Mouse (Mus musculus): ENCODE results near the gene Mt1. TPM values are rescaled to one million over a fixed set of nuclear protein-coding genes. Genes with fewer than 3 reads are reported as not detected.
"Not testable (repeated sequence)": the region's sequence is repeated elsewhere in the genome, so short reads cannot be mapped to it uniquely, and the experiment has no call there.

Gene Mt1
- total RNA-seq (2017), result 7.1 to 8.5 TPM (median 8.2 TPM) in 3 replicates

DNA sequence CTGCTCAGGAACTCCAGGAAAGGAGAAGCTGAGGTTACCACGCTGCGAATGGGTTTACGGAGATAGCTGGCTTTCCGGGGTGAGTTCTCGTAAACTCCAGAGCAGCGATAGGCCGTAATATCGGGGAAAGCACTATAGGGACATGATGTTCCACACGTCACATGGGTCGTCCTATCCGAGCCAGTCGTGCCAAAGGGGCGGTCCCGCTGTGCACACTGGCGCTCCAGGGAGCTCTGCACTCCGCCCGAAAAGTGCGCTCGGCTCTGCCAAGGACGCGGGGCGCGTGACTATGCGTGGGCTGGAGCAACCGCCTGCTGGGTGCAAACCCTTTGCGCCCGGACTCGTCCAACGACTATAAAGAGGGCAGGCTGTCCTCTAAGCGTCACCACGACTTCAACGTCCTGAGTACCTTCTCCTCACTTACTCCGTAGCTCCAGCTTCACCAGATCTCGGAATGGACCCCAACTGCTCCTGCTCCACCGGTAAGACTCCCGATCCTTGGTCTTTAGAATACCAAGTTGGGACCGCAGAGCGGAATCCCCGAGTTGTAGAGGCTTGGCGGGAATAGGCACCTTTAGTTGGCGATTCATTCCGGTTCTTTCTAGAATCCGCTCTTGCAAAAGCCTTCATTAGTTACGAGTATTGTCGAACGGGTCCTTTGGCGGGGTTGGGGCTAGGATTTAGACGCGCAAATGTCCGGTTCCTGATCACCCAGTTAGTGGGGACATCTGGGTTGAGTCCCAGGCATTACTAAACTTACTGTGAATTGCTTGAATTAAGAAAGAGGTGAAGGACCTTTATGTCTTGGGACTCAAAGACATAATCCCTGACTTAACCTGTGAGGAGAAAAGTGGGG is at the start of gene Mt1:
Mt1 (plus strand) TSS at position 226 of the 856 bp plus-strand sequence.
- ATAC-seq (replicated peaks; ENCODE audit: insufficient number of reproducible peaks, low FRiP score, low TSS enrichment, poor library complexity, severe bottlenecking), result peak; percentile 90

DNA sequence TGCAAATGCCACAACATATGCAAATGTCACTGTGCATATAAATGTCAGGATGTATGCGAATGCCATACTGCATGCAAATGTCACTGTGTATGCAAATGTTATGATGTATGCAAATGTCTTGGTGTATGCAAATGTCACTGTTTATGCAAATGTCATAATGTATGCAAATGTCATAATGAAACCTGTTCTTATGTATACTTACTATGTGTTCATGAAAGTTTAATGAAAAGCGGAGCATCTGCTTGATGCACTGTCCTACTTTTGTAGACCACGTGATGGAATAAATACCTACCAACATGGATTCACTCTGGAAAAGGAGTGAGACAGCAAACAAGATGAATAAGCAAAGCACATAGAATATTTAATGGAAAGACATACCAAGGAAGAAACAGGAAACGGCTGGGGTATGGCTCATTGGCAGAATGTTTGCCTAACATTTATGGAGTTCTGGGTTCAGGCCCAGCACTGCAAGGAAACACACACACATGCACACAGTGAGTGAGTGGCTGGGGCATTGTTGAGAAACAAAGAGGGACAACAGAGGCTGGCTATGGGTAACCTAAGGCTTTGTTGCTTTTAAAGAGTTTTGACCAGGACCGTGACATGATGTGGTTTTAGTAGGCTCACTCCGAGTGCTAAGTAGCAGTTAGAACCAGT is 49.6 kb upstream of the Mt1 start:
- ATAC-seq (replicated peaks; ENCODE audit: insufficient number of reproducible peaks, low FRiP score, low TSS enrichment, poor library complexity, severe bottlenecking), result no peak

- ATAC-seq (replicated peaks; ENCODE audit: insufficient number of reproducible peaks, low FRiP score, low TSS enrichment, poor library complexity, severe bottlenecking), result no peak
Measured at GRCm38 (mm10) chr8:94130126-94130525, 48.8 kb upstream of the Mt1 start.

DNA sequence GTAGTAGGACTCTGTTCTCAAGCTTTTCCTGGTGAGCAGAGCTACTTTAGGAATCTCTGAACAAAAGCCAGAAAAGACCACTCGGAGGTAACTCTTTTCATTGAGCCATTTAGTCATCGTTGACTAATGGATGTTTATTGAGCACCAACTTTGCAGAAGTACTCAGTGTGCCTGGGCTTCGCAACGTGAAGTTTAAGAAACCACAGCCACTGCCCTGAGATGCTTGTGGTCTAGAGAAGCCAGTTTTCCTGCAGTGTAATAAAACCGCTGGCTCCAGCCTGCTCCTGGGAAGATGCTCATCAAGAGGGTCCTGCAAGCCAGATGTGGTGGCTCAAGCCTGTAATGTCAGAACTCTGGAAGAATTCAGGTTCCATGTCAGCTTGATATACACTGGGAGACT is 46.8 kb upstream of the Mt1 start:
- ATAC-seq (replicated peaks; ENCODE audit: insufficient number of reproducible peaks, low FRiP score, low TSS enrichment, poor library complexity, severe bottlenecking), result no peak

DNA sequence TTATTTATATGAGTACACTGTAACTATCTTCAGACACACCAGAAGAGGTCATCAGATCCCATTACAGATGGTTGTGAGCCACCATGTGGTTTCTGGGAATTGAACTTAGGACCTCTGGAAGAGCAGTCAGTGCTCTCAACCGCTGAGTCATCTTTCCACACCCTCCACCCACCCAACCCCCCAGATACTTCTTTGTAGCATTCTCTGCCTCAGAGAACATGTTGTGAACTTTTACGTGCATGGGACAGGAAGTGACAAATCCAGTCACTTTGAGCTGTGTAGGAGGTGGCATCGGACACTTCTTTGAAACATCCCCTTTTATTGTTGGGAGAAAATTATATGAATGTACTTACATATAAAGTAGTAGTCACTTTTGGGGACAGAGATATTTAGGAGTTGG is 44.3 kb upstream of the Mt1 start:
- not testable (repeated sequence) for ATAC-seq (replicated peaks; ENCODE audit: insufficient number of reproducible peaks, low FRiP score, low TSS enrichment, poor library complexity, severe bottlenecking)

GRCm38 (mm10) chr8:94135556-94135955 is 43.3 kb upstream of the Mt1 start:
- no peak for ATAC-seq (replicated peaks; ENCODE audit: insufficient number of reproducible peaks, low FRiP score, low TSS enrichment, poor library complexity, severe bottlenecking)

DNA sequence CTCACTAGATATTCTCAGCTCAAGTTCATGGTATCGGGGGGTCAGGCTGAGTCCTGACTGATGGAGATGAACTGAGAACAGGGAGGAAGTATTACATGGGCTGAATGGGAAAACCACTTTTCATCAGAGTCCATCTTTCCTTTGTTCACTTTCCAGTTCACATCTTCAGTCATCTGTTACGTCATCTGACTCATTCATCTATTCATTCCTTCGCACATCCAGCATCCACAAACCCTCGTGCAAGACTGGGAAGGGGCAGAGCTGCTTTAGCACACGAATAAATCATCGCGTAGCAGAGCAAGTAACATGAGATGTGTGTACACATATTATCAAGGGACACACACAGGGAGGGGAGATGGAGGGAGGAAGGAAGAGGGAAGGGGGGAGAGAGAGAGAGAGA is 42.7 kb upstream of the Mt1 start:
- ATAC-seq (replicated peaks; ENCODE audit: insufficient number of reproducible peaks, low FRiP score, low TSS enrichment, poor library complexity, severe bottlenecking), result no peak

- ATAC-seq (replicated peaks; ENCODE audit: insufficient number of reproducible peaks, low FRiP score, low TSS enrichment, poor library complexity, severe bottlenecking), result no peak
Measured at GRCm38 (mm10) chr8:94136933-94137332, 41.9 kb upstream of the Mt1 start, which contains the start of gene Mt4. TSS of gene Mt4 (plus strand) at chr8:94137197.

DNA sequence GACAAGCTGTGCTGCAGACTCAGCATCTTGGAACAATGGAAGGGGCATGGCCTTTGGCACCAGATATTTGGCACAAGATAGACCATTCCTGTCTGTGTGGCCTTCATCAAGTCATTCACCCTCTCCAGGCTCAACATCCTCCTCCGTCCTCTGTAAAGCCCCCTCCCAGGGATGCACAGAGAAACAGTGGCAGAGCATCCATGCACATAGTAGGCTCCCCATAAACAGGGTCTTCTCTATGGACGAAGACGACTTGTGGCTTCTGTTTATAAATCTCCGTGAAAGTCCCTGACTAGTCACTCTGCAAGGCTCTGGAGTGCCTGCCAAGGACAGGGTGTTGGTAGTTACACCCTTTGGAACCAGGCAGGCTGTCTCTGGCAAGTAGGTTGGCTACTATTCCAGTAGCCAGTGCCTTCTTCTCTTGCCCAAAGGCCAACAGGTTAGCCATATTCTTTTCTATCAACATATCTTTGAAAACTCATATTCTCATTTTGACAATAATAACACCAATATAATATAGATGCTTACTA is 38.6 kb upstream of the Mt1 start:
- no peak for ATAC-seq (replicated peaks; ENCODE audit: insufficient number of reproducible peaks, low FRiP score, low TSS enrichment, poor library complexity, severe bottlenecking)

GRCm38 (mm10) chr8:94148236-94148635 is 30.6 kb upstream of the Mt1 start:
- ATAC-seq (replicated peaks; ENCODE audit: insufficient number of reproducible peaks, low FRiP score, low TSS enrichment, poor library complexity, severe bottlenecking), result no peak

DNA sequence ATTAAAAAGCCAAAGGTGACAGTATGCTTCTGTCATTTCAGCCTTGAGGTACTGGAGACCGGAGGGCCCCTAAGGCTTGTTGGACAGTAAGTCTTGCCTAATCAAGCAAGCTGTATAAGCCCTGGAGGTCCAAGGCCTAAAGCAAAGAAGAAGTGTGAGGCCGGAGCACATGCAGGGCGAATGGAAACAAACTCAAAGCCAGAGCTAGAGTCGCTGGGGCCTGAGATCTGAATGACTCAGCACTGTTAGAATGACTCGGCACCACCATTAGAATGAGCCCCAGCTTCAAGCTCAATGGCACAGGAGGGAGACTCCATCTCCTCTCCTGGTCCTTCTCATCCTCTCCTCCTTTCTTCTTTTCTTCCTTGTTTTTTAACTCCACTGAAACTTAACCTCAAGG is 28.0 kb upstream of the Mt1 start:
- no peak for ATAC-seq (replicated peaks; ENCODE audit: insufficient number of reproducible peaks, low FRiP score, low TSS enrichment, poor library complexity, severe bottlenecking)

- no peak for ATAC-seq (replicated peaks; ENCODE audit: insufficient number of reproducible peaks, low FRiP score, low TSS enrichment, poor library complexity, severe bottlenecking)
Measured at GRCm38 (mm10) chr8:94152513-94153300, 26.2 kb upstream of the Mt1 start, which contains the start of gene Mt3. TSS of gene Mt3 (plus strand) at chr8:94152607.

- no peak for ATAC-seq (replicated peaks; ENCODE audit: insufficient number of reproducible peaks, low FRiP score, low TSS enrichment, poor library complexity, severe bottlenecking)
Measured at GRCm38 (mm10) chr8:94153451-94153850, 25.4 kb upstream of the Mt1 start.

DNA sequence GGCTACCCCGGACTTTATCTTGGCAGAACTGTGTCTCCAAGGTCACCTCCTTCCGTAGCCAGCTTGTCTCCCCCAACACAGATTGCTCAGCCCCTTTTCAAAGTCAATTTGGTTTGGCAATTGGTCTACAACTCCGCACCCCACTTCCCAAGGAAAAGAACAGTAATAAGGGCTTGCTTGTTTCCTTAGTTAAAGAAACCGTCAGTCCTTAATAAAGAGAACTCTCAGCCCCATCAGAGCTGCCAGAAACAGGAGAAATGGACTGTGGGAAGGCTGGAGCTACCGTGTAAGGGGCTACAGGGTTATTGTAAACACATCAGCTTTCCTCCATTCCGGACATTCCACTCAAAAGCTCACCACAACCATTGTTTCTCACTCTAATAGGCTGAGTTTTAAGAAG is 24.3 kb upstream of the Mt1 start:
- no peak for ATAC-seq (replicated peaks; ENCODE audit: insufficient number of reproducible peaks, low FRiP score, low TSS enrichment, poor library complexity, severe bottlenecking)

- ATAC-seq (replicated peaks; ENCODE audit: insufficient number of reproducible peaks, low FRiP score, low TSS enrichment, poor library complexity, severe bottlenecking), result no peak
Measured at GRCm38 (mm10) chr8:94156092-94156491, 22.8 kb upstream of the Mt1 start.

DNA sequence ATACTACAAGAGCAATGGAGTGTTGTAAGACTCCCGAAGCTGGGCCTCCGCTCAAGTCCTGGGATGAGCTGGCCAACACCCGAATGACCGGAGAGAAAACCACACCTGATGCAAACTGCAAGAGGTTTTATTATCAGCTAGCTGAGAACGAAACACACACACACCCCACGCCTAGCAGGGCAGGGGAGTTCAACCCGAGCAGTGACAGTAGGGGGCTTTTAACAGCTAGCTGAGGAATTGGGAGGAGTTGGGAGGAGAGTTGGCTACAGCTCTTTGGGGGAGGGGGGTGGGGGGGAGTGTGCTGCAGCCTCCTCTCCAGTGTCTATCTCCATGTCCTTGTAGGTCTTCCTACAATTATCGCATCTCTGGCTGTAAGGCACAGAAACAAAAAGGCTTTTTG is 13.1 kb upstream of the Mt1 start:
- not testable (repeated sequence) for ATAC-seq (replicated peaks; ENCODE audit: insufficient number of reproducible peaks, low FRiP score, low TSS enrichment, poor library complexity, severe bottlenecking)

DNA sequence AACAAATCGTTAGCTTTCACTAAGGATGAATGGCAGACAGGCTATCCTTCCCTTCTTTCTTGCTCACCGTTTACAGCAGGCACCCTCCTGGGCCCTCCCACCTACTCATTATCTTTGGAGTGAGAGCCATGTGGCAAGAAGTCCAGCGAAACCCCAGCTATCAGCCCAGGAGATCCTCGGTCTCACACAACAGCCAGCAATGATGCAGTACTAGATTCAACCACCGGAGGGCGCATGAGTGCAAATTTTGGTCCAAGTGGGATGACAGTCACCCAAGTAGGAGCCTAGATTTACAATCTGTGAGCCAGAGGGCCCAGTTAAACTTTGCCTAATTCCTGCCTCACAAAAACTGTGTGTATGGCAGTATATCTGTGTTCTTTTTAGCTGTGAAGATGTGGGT is 11.6 kb upstream of the Mt1 start:
- ATAC-seq (replicated peaks; ENCODE audit: insufficient number of reproducible peaks, low FRiP score, low TSS enrichment, poor library complexity, severe bottlenecking), result peak; percentile 75

- no peak for ATAC-seq (replicated peaks; ENCODE audit: insufficient number of reproducible peaks, low FRiP score, low TSS enrichment, poor library complexity, severe bottlenecking)
Measured at GRCm38 (mm10) chr8:94169547-94169946, 9.3 kb upstream of the Mt1 start.

GRCm38 (mm10) chr8:94171321-94171755 is 7.5 kb upstream of the Mt1 start:
- no peak for ATAC-seq (replicated peaks; ENCODE audit: insufficient number of reproducible peaks, low FRiP score, low TSS enrichment, poor library complexity, severe bottlenecking)

Measured in monocyte, adult 5-6 weeks (primary cell).